36 mouse cellular contexts compared by ENCODE assay signal in genomic region chr16:18927963-18928362, GRCm38 (mm10).
"Had no signal": no experiment of that assay in that cellular context is flagged by ENCODE, and none has a peak within 500 bp of the region (broad histone marks: within the 10 kb centered on the region; RNA-seq: fewer than 3 reads in every experiment).

No protein-coding gene starts in this region.

- H3K9me3 ChIP-seq: heart, embryonic 13.5 days; heart, embryonic 15.5 days; hindbrain, embryonic 10.5 days; hindbrain, embryonic 12.5 days; hindbrain, embryonic 13.5 days; hindbrain, embryonic 15.5 days; intestine, embryonic 15.5 days; kidney, embryonic 15.5 days had no signal

- H3K9ac ChIP-seq: heart, embryonic 12.5 days; heart, embryonic 13.5 days; heart, embryonic 15.5 days; hindbrain, embryonic 12.5 days; hindbrain, embryonic 13.5 days; hindbrain, embryonic 14.5 days; hindbrain, embryonic 15.5 days; intestine, embryonic 15.5 days; kidney, embryonic 15.5 days had no signal

- H3K4me3 ChIP-seq: heart, adult 2 months; heart, embryonic 12.5 days; heart, embryonic 13.5 days; heart, embryonic 15.5 days; hindbrain, embryonic 10.5 days; hindbrain, embryonic 12.5 days; hindbrain, embryonic 13.5 days; hindbrain, embryonic 15.5 days; intestine, embryonic 15.5 days; kidney, embryonic 15.5 days; layer of hippocampus, adult 2 months had no signal

- H3K27me3 ChIP-seq: heart, embryonic 12.5 days; heart, embryonic 13.5 days; heart, embryonic 15.5 days; hindbrain, embryonic 12.5 days; hindbrain, embryonic 13.5 days; hindbrain, embryonic 15.5 days; intestine, embryonic 15.5 days; kidney, embryonic 15.5 days had no signal

- DNase-seq: heart, adult 18-20 months; heart, adult 2 months; heart, postnatal 10 days; heart, postnatal 14 days; heart, postnatal 36 days; heart, postnatal 4 days; kidney, adult 11 months; kidney, adult 18-20 months; kidney, adult 2 months; kidney, adult 8-10 months; kidney, adult 9 months; kidney, postnatal 10 days; kidney, postnatal 14 days; kidney, postnatal 25 days; kidney, postnatal 36 days; kidney, postnatal 4 days; layer of hippocampus, adult 9-11 months; layer of hippocampus, postnatal 36 days had no signal

- H3K4me2 ChIP-seq: heart, embryonic 11.5 days; heart, embryonic 12.5 days; heart, embryonic 13.5 days; heart, embryonic 15.5 days; hindbrain, embryonic 12.5 days; hindbrain, embryonic 13.5 days; hindbrain, embryonic 14.5 days; hindbrain, embryonic 15.5 days; intestine, embryonic 15.5 days; kidney, embryonic 15.5 days had no signal

- ATAC-seq: hindbrain, embryonic 16.5 days; hindbrain, postnatal 0 days; inflammation-experienced regulatory T-cells, adult 6 months; intestine, embryonic 15.5 days; intestine, embryonic 16.5 days; intestine, postnatal 0 days had no signal

- H3K4me1 ChIP-seq: heart, embryonic 12.5 days; heart, embryonic 13.5 days; heart, embryonic 15.5 days; hindbrain, embryonic 10.5 days; hindbrain, embryonic 12.5 days; hindbrain, embryonic 13.5 days; hindbrain, embryonic 15.5 days; intestine, embryonic 15.5 days; kidney, embryonic 15.5 days had no signal

- H3K27ac ChIP-seq: heart, adult 2 months; heart, embryonic 13.5 days; heart, embryonic 15.5 days; hindbrain, embryonic 10.5 days; hindbrain, embryonic 12.5 days; hindbrain, embryonic 13.5 days; hindbrain, embryonic 14.5 days; hindbrain, embryonic 15.5 days; hindbrain, postnatal 0 days; intestine, embryonic 15.5 days; kidney, embryonic 15.5 days; kidney, postnatal 0 days; layer of hippocampus, adult 2 months had no signal
